Mouse (Mus musculus): ENCODE measurements around the gene Bcl11a.

DNA sequence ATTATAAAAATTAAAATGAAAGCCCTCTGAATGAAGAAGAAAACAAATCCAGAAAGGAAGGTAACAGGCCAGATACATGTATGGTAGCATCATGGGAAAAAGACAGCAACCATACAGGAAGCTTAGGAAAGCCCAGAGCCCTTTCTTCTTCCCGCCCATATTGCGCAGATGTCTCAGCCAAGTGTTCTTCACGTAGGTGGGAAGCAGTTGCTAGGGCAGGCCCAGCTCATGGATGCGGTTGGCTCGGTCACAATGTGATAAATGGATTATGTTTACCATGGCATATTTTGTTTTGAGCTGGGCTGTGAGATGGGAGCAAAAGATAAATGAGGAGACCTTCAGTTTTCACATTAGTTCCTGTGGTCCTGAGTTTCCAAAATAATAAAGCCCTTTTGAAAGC, 29.6 kb downstream of the Bcl11a start:
- TF ChIP-seq CTCF (IDR thresholded peaks at IDR 0.05; ENCODE audit: borderline replicate concordance, insufficient read depth, low read length) (no peak), POLR2A (IDR thresholded peaks at IDR 0.05; ENCODE audit: low read depth, low read length) (no peak)
